ENCODE assay signal across 15 mouse cellular contexts in the genomic region with DNA sequence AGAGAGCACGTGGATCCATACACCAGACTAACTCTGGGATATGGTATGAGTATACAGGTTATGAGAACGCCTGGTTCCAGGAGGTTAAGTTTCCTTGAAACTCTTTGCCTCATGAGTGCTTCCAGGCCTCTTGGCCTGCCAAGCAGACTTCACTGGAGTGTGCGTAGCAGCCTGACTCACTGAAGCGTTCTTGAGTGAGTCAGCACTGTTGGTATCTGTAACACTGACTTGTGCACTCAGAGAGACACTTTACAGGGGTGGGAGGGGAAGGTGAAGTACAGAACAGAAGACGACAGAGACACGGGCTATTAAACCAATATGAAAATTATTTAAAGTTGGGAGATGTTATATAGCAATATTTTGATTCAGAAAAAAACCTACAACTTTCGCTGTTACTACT. TPM values are rescaled to one million over a fixed set of nuclear protein-coding genes. Genes with fewer than 3 reads are reported as not detected.
DNase-seq lines count a peak whose midpoint lies in the region; TF ChIP-seq lines count a peak whose summit lies in the region.
"Had no signal": no experiment of that assay in that cellular context is flagged by ENCODE, and none has a peak within 500 bp of the region (broad histone marks: within the 10 kb centered on the region; RNA-seq: fewer than 3 reads in every experiment).

No protein-coding gene starts in this region.

- no peaks in the 10 kb centered on the region for H3K79me3 ChIP-seq in C2C12 (ENCODE audit: low read depth)

- no peaks in the 10 kb centered on the region for H3K27me3 ChIP-seq in kidney, adult 2 months (replicated peaks; ENCODE audit: control insufficient read depth, insufficient read depth, low read length)
- H3K27me3 ChIP-seq in C2C12 (ENCODE audit: control insufficient read depth, insufficient read depth, insufficient read length) = no peaks in the 10 kb centered on the region
- H3K27me3 ChIP-seq: liver, embryonic 12.5 days; lung, embryonic 15.5 days had no signal

- no peak for TF ChIP-seq POLR2A in kidney, adult 2 months (IDR thresholded peaks at IDR 0.05; ENCODE audit: low read depth, low read length)

- no peaks in the 10 kb centered on the region for H3K79me2 ChIP-seq in C2C12 (ENCODE audit: control insufficient read depth, insufficient read depth)

- TF ChIP-seq CTCF in kidney, adult 2 months (conservative IDR thresholded peaks at IDR 0.05; ENCODE audit: insufficient read depth, insufficient read length, low read depth, low read length) = no peak
- no peak for TF ChIP-seq CTCF in C2C12 (IDR thresholded peaks at IDR 0.05; ENCODE audit: control insufficient read depth, insufficient read depth, insufficient read length)

- H3K27ac ChIP-seq in kidney, adult 2 months (ENCODE audit: insufficient read depth, low read depth, low read length) = no peak overlapping the region
- H3K27ac ChIP-seq: embryonic facial prominence, embryonic 10.5 days; hindbrain, embryonic 10.5 days; liver, embryonic 12.5 days; lung, embryonic 15.5 days; stomach, postnatal 0 days had no signal

- no peaks in the 10 kb centered on the region for H3K36me3 ChIP-seq in kidney, adult 2 months (ENCODE audit: control insufficient read depth, insufficient read depth, low read length)
- H3K36me3 ChIP-seq in C2C12 (ENCODE audit: control insufficient read depth, insufficient read depth) = no peaks in the 10 kb centered on the region
- H3K36me3 ChIP-seq: embryonic facial prominence, embryonic 10.5 days; hindbrain, embryonic 10.5 days; liver, embryonic 12.5 days; lung, embryonic 15.5 days had no signal

- peak; percentile 67 to 75 for DNase-seq in adrenal gland, adult (ENCODE audit: inconsistent age in 2 of 2, low spot score in 1 of 2)
- DNase-seq in adrenal gland, postnatal 10 days = no peak
- DNase-seq in kidney, adult 2 months = peak; percentile 42
- no peak for DNase-seq in kidney, postnatal 10 days
- peak; percentile 23 for DNase-seq in ZHBTc4 (ENCODE audit: low read depth, low spot score)
- DNase-seq in embryo, embryonic 11 days = no peak
- DNase-seq in cerebellum, postnatal 4 days (ENCODE audit: low spot score in 2 of 2) = no peak
- DNase-seq: cerebellum, adult 11-12 months; cerebellum, postnatal 25 days had no signal

- 48% methylated on average over 7 of the region's 7 CpGs for WGBS in kidney, adult 2 months

- no peak overlapping the region for H3ac ChIP-seq in C2C12 (ENCODE audit: control insufficient read depth, insufficient read length, low read depth)

- no peak overlapping the region for H3K4me3 ChIP-seq in kidney, adult 2 months (ENCODE audit: insufficient read depth, low read depth, low read length)
- H3K4me3 ChIP-seq in C2C12 (ENCODE audit: insufficient read depth, poor library complexity, severe bottlenecking) = no peak overlapping the region
- H3K4me3 ChIP-seq: embryonic facial prominence, embryonic 10.5 days; hindbrain, embryonic 10.5 days; liver, embryonic 12.5 days; lung, embryonic 15.5 days had no signal

- peaks cover 6% of the 10 kb centered on the region; the same call in 1 of the 2 replicates for H3K4me1 ChIP-seq in kidney, adult 2 months (ENCODE audit: control insufficient read depth, insufficient read depth, low read length)
- H3K4me1 ChIP-seq: embryonic facial prominence, embryonic 10.5 days; hindbrain, embryonic 10.5 days; liver, embryonic 12.5 days; lung, embryonic 15.5 days had no signal

TF ChIP-seq in C2C12, 6 proteins besides CTCF, POLR2A, EP300 and RAD21:
- TF ChIP-seq FOSL1 (IDR thresholded peaks at IDR 0.05; ENCODE audit: insufficient read depth, low read length, poor library complexity, severe bottlenecking) (peak; percentile 56), MYOD1 (IDR thresholded peaks at IDR 0.05; ENCODE audit: control insufficient read depth, insufficient read length, low read depth) (no peak), MAX (IDR thresholded peaks at IDR 0.05) (no peak), MYOG (IDR thresholded peaks at IDR 0.05; ENCODE audit: control insufficient read depth, extremely low read depth, insufficient read length) (no peak)

RNA-seq across cellular contexts. Expression of gene Ppp4r4, which starts 33.1 kb away (rescaled TPM):
- 1 to 10 TPM; 2.3 to 3.2 TPM for total RNA-seq in adrenal gland, postnatal 10 days (2021)
- polyA plus RNA-seq in kidney, adult 2 months (2012; rRNA removed) = 0.99 and 1.0 TPM in 2 replicates
- polyA plus RNA-seq in C2C12 (2012; fragmentation: generic; extraction: Trizol) = 0.09 TPM

Comparison
In these comparisons a context has a peak if more than half of its experiments do, and no peak if none do; other contexts are left out.
1. DNase-seq: peak in adrenal gland, adult (2 of 2), kidney, adult 2 months (single experiment) and ZHBTc4 (single experiment); none in adrenal gland, postnatal 10 days (single experiment), kidney, postnatal 10 days (single experiment), embryo, embryonic 11 days (single experiment) and cerebellum, postnatal 4 days (0 of 2).